Mouse (Mus musculus): ENCODE results near the gene Cracr2a.
"Not testable (repeated sequence)": the region's sequence is repeated elsewhere in the genome, so short reads cannot be mapped to it uniquely, and the experiment has no call there.

Cracr2a gene

GRCm38 (mm10) chr6:127561231-127562020 lies at the start of gene Cracr2a:
TSS of gene Cracr2a (plus strand) at chr6:127561338.
- peak; percentile 70 for DNase-seq

- not testable (repeated sequence) for DNase-seq
These were observed 47.4 kb upstream of the Cracr2a start for GRCm38 (mm10) chr6:127513776-127514175.

- no peak for DNase-seq
These were observed 40.0 kb upstream of the Cracr2a start for GRCm38 (mm10) chr6:127521176-127521575.

- DNase-seq = no peak
These were observed 38.8 kb upstream of the Cracr2a start for GRCm38 (mm10) chr6:127522326-127522725.

GRCm38 (mm10) chr6:127524442-127524841 lies 36.7 kb upstream of the Cracr2a start:
- peak; percentile 22 for DNase-seq

GRCm38 (mm10) chr6:127528625-127529024 lies 32.5 kb upstream of the Cracr2a start:
- no peak for DNase-seq

- no peak for DNase-seq
These were observed 31.7 kb upstream of the Cracr2a start for GRCm38 (mm10) chr6:127529451-127529850.

GRCm38 (mm10) chr6:127530206-127530605 lies 30.9 kb upstream of the Cracr2a start:
- DNase-seq = no peak

GRCm38 (mm10) chr6:127531412-127532205 lies 29.5 kb upstream of the Cracr2a start:
- no peak for DNase-seq

GRCm38 (mm10) chr6:127532304-127532703 lies 28.8 kb upstream of the Cracr2a start:
- DNase-seq = no peak

GRCm38 (mm10) chr6:127533766-127534165 lies 27.4 kb upstream of the Cracr2a start:
- no peak for DNase-seq

GRCm38 (mm10) chr6:127537035-127537434 lies 24.1 kb upstream of the Cracr2a start:
- no peak for DNase-seq

GRCm38 (mm10) chr6:127538118-127538517 lies 23.0 kb upstream of the Cracr2a start:
- no peak for DNase-seq

- no peak for DNase-seq
These were observed 21.9 kb upstream of the Cracr2a start for GRCm38 (mm10) chr6:127539226-127539625.

- no peak for DNase-seq
These were observed 21.5 kb upstream of the Cracr2a start for GRCm38 (mm10) chr6:127539659-127540058.

- no peak for DNase-seq
These were observed 20.6 kb upstream of the Cracr2a start for GRCm38 (mm10) chr6:127540517-127540916.

- DNase-seq = peak; percentile 63
These were observed 19.3 kb upstream of the Cracr2a start for GRCm38 (mm10) chr6:127541617-127542374.

- peak; percentile 17 for DNase-seq
These were observed 14.5 kb upstream of the Cracr2a start for GRCm38 (mm10) chr6:127546676-127547075.

- no peak for DNase-seq
These were observed 8.2 kb upstream of the Cracr2a start for GRCm38 (mm10) chr6:127552940-127553339.

GRCm38 (mm10) chr6:127555553-127555952 lies 5.6 kb upstream of the Cracr2a start:
- DNase-seq = no peak

GRCm38 (mm10) chr6:127560872-127561230 lies 287 bp upstream of the Cracr2a start:
- DNase-seq = no peak

GRCm38 (mm10) chr6:127563511-127563910 lies 2.4 kb downstream of the Cracr2a start:
- no peak for DNase-seq
